Mouse (Mus musculus): ENCODE measurements around the gene Gstm3.

GRCm38 (mm10) chr3:107968724-107969395, at the start of gene Gstm3:
- no peak for TF ChIP-seq CTCF (IDR thresholded peaks at IDR 0.05; ENCODE audit: control insufficient read depth, insufficient read depth, insufficient read length)
- no peak for TF ChIP-seq USF1 (IDR thresholded peaks at IDR 0.05; ENCODE audit: low read depth)
- no peak for TF ChIP-seq MYOG (IDR thresholded peaks at IDR 0.05; ENCODE audit: control insufficient read depth, extremely low read depth, insufficient read length)
- no peak for TF ChIP-seq MAX (IDR thresholded peaks at IDR 0.05)
- no peak for TF ChIP-seq CEBPB (IDR thresholded peaks at IDR 0.05; ENCODE audit: low read depth)
- no peak for TF ChIP-seq MYOD1 (IDR thresholded peaks at IDR 0.05; ENCODE audit: control insufficient read depth, insufficient read length, low read depth)
- no peak for TF ChIP-seq FOSL1 (IDR thresholded peaks at IDR 0.05; ENCODE audit: insufficient read depth, low read length, poor library complexity, severe bottlenecking)

Data from C2C12 (cell line).